Comparison of ENCODE assay signal across 15 mouse cellular contexts in genomic region chr3:16853992-16854391, GRCm38 (mm10).
A peak's percentile ranks its signal among the peaks of the same experiment; 100 is the strongest.
DNase-seq lines count a peak whose midpoint lies in the region; ATAC-seq and TF ChIP-seq lines count a peak whose summit lies in the region.
"Had no signal": no experiment of that assay in that cellular context is flagged by ENCODE, and none has a peak within 500 bp of the region (broad histone marks: within the 10 kb centered on the region; RNA-seq: fewer than 3 reads in every experiment).

No protein-coding gene starts in this region.

- no peak overlapping the region for H3K9ac ChIP-seq in heart, adult 2 months (ENCODE audit: low read depth, low read length)
- no peak overlapping the region for H3K9ac ChIP-seq in forebrain, embryonic 15.5 days (replicated peaks)
- 0 out of 2 replicates have a peak overlapping the region, but pooled peaks have one; percentile 28 for H3K9ac ChIP-seq in neural tube, embryonic 15.5 days (replicated peaks)
- H3K9ac ChIP-seq in intestine, embryonic 16.5 days (ENCODE audit: low read depth, low read length), result no peak overlapping the region
- H3K9ac ChIP-seq: heart, embryonic 13.5 days; lung, embryonic 14.5 days had no signal

- H3K36me3 ChIP-seq in heart, adult 2 months (ENCODE audit: control insufficient read depth, insufficient read depth, low read length), result no peaks in the 10 kb centered on the region
- no peaks in the 10 kb centered on the region for H3K36me3 ChIP-seq in forebrain, embryonic 15.5 days
- no peaks in the 10 kb centered on the region for H3K36me3 ChIP-seq in midbrain, embryonic 10.5 days
- no peaks in the 10 kb centered on the region for H3K36me3 ChIP-seq in neural tube, embryonic 15.5 days
- H3K36me3 ChIP-seq in intestine, embryonic 16.5 days (ENCODE audit: control insufficient read depth, insufficient read depth, low read length), result no peaks in the 10 kb centered on the region
- H3K36me3 ChIP-seq: heart, embryonic 13.5 days had no signal

- no peaks in the 10 kb centered on the region for H3K4me1 ChIP-seq in heart, adult 2 months (ENCODE audit: control insufficient read depth, insufficient read depth, low read length)
- peaks cover 7% of the 10 kb centered on the region for H3K4me1 ChIP-seq in forebrain, embryonic 15.5 days
- H3K4me1 ChIP-seq in midbrain, embryonic 10.5 days, result peaks cover 7% of the 10 kb centered on the region
- peaks cover 10% of the 10 kb centered on the region for H3K4me1 ChIP-seq in neural tube, embryonic 15.5 days
- no peaks in the 10 kb centered on the region for H3K4me1 ChIP-seq in intestine, embryonic 16.5 days (ENCODE audit: control insufficient read depth, insufficient read depth, low read length)
- H3K4me1 ChIP-seq: heart, embryonic 13.5 days; megakaryocyte, embryonic 14.5 days had no signal

- no peak for DNase-seq in heart, adult 2 months
- DNase-seq in heart, adult 8-10 months (ENCODE audit: low spot score), result no peak
- DNase-seq in midbrain, embryonic 10.5 days (ENCODE audit: low spot score), result no peak
- DNase-seq in spleen, postnatal 36 days (ENCODE audit: low spot score in 2 of 2), result no peak
- DNase-seq in T-cell, adult 2 months (ENCODE audit: low spot score), result no peak
- DNase-seq: gastrocnemius, postnatal 10 days; kidney, postnatal 25 days; liver; lung, embryonic 14.5 days had no signal

- H3K4me3 ChIP-seq in heart, adult 2 months, result no peak overlapping the region
- H3K4me3 ChIP-seq in forebrain, embryonic 15.5 days, result no peak overlapping the region
- no peak overlapping the region for H3K4me3 ChIP-seq in midbrain, embryonic 10.5 days
- H3K4me3 ChIP-seq in neural tube, embryonic 15.5 days (replicated peaks), result no peak overlapping the region
- no peak overlapping the region for H3K4me3 ChIP-seq in intestine, embryonic 16.5 days (ENCODE audit: low read length)
- H3K4me3 ChIP-seq: heart, embryonic 13.5 days; megakaryocyte, embryonic 14.5 days had no signal

- no peak for TF ChIP-seq EP300 in heart, adult 2 months (IDR thresholded peaks at IDR 0.05; ENCODE audit: insufficient read depth, low read depth, low read length)

- H3K9me3 ChIP-seq in forebrain, embryonic 15.5 days, result no peaks in the 10 kb centered on the region
- no peaks in the 10 kb centered on the region for H3K9me3 ChIP-seq in midbrain, embryonic 10.5 days (replicated peaks)
- no peaks in the 10 kb centered on the region for H3K9me3 ChIP-seq in neural tube, embryonic 15.5 days (replicated peaks)
- no peaks in the 10 kb centered on the region for H3K9me3 ChIP-seq in intestine, embryonic 16.5 days (ENCODE audit: control insufficient read depth, low read length)
- H3K9me3 ChIP-seq: heart, embryonic 13.5 days; megakaryocyte, embryonic 14.5 days had no signal

- H3K27ac ChIP-seq in heart, adult 2 months, result no peak overlapping the region
- peak overlapping the region; percentile 53 for H3K27ac ChIP-seq in forebrain, embryonic 15.5 days (replicated peaks)
- peak overlapping the region; percentile 42; the same call in 1 of the 2 replicates for H3K27ac ChIP-seq in midbrain, embryonic 10.5 days (replicated peaks)
- peak overlapping the region; percentile 89 for H3K27ac ChIP-seq in neural tube, embryonic 15.5 days (replicated peaks)
- no peak overlapping the region for H3K27ac ChIP-seq in intestine, embryonic 16.5 days (ENCODE audit: low read length)
- H3K27ac ChIP-seq: heart, embryonic 13.5 days had no signal

- 47% methylated on average over 5 of the region's 5 CpGs for WGBS in heart, adult 2 months
- WGBS in forebrain, embryonic 15.5 days, result 41% methylated on average over 5 of the region's 5 CpGs
- WGBS in midbrain, embryonic 10.5 days, result 72% methylated on average over 5 of the region's 5 CpGs
- 13% methylated on average over 5 of the region's 5 CpGs for WGBS in neural tube, embryonic 15.5 days
- 55% methylated on average over 5 of the region's 5 CpGs for whole genome bisulfite sequencing in intestine, embryonic 16.5 days

- peak; percentile 24; the same call in 1 of the 2 replicates for TF ChIP-seq CTCF in heart, adult 2 months (IDR thresholded peaks at IDR 0.05)

- intact Hi-C loops in heart, adult 2 months (cut with DNase I), result no loop called here

- TF ChIP-seq POLR2A in heart, adult 2 months (IDR thresholded peaks at IDR 0.05; ENCODE audit: insufficient read depth, low read depth, low read length), result no peak

- ATAC-seq in forebrain, embryonic 15.5 days (replicated peaks), result peak; percentile 73
- ATAC-seq in neural tube, embryonic 15.5 days (ENCODE audit: low FRiP score), result peak; percentile 87
- ATAC-seq in intestine, embryonic 16.5 days, result no peak
- ATAC-seq: activated CD4-positive, CD25-positive, alpha-beta regulatory T cell, adult 4 months had no signal

- H3K4me2 ChIP-seq in forebrain, embryonic 15.5 days (replicated peaks), result no peak overlapping the region
- H3K4me2 ChIP-seq in neural tube, embryonic 15.5 days, result peak overlapping the region; percentile 26; the same call in 1 of the 2 replicates
- no peak overlapping the region for H3K4me2 ChIP-seq in intestine, embryonic 16.5 days (ENCODE audit: low read depth, low read length)
- H3K4me2 ChIP-seq: heart, embryonic 13.5 days; lung, embryonic 14.5 days had no signal

- no peaks in the 10 kb centered on the region for H3K27me3 ChIP-seq in heart, adult 2 months (ENCODE audit: control insufficient read depth, insufficient read depth, low read length)
- H3K27me3 ChIP-seq in forebrain, embryonic 15.5 days, result no peaks in the 10 kb centered on the region
- H3K27me3 ChIP-seq in midbrain, embryonic 10.5 days (ENCODE audit: low read depth, poor library complexity, severe bottlenecking), result no peaks in the 10 kb centered on the region
- H3K27me3 ChIP-seq in neural tube, embryonic 15.5 days (replicated peaks), result no peaks in the 10 kb centered on the region
- no peaks in the 10 kb centered on the region for H3K27me3 ChIP-seq in intestine, embryonic 16.5 days (replicated peaks; ENCODE audit: control insufficient read depth, insufficient read depth, low read length)
- H3K27me3 ChIP-seq: heart, embryonic 13.5 days; megakaryocyte, embryonic 14.5 days had no signal

- H3K79me2 ChIP-seq in heart, adult 2 months (replicated peaks; ENCODE audit: control insufficient read depth, insufficient read depth, low read length), result no peaks in the 10 kb centered on the region

Comparison
In these comparisons a context has a peak if more than half of its experiments do, and no peak if none do; other contexts are left out.
1. H3K27ac ChIP-seq: peak in forebrain, embryonic 15.5 days (single experiment), midbrain, embryonic 10.5 days (single experiment) and neural tube, embryonic 15.5 days (single experiment); none in heart, adult 2 months (single experiment) and intestine, embryonic 16.5 days (single experiment).